ENCODE assay signal across 15 mouse cellular contexts in genomic region chr12:100696621-100697020, GRCm38 (mm10). TPM values are rescaled to one million over a fixed set of nuclear protein-coding genes. Genes with fewer than 3 reads are reported as not detected.
DNase-seq lines count a peak whose midpoint lies in the region; ATAC-seq lines count a peak whose summit lies in the region.
"Had no signal": no experiment of that assay in that cellular context is flagged by ENCODE, and none has a peak within 500 bp of the region (broad histone marks: within the 10 kb centered on the region; RNA-seq: fewer than 3 reads in every experiment).

No protein-coding gene starts in this region.

- no peaks in the 10 kb centered on the region for H3K36me3 ChIP-seq in heart, embryonic 12.5 days
- H3K36me3 ChIP-seq: heart, embryonic 10.5 days; limb, embryonic 10.5 days had no signal

- peak; percentile 27 for DNase-seq in embryo, embryonic 10 days (ENCODE audit: low spot score)
- no peak for DNase-seq in embryo, embryonic 9.5 days (ENCODE audit: extremely low spot score)
- DNase-seq in layer of hippocampus, adult 8-10 months (ENCODE audit: low spot score in 2 of 2) = peak; percentile 18 to 23
- DNase-seq in layer of hippocampus, adult 9-10 months (ENCODE audit: low spot score) = no peak
- peak; percentile 64 to 68 for DNase-seq in cerebellum, postnatal 36 days
- DNase-seq in heart, adult 8-10 months (ENCODE audit: low spot score) = no peak
- DNase-seq: adrenal gland, postnatal 14 days; kidney, adult 8-10 months had no signal

- peak; percentile 90 for ATAC-seq in cerebellum, adult (ENCODE audit: insufficient number of reproducible peaks, low FRiP score, low TSS enrichment)
- ATAC-seq in heart, embryonic 12.5 days (ENCODE audit: insufficient number of reproducible peaks, low FRiP score) = no peak

- H3K27ac ChIP-seq in heart, embryonic 12.5 days (ENCODE audit: poor library complexity, severe bottlenecking) = no peak overlapping the region
- H3K27ac ChIP-seq: heart, embryonic 10.5 days; limb, embryonic 10.5 days; liver, embryonic 14.5 days; macrophage had no signal

- peaks cover 12% of the 10 kb centered on the region for H3K4me1 ChIP-seq in heart, embryonic 12.5 days (replicated peaks)

- H3K27me3 ChIP-seq in heart, embryonic 12.5 days (replicated peaks) = no peaks in the 10 kb centered on the region

- H3K4me2 ChIP-seq in heart, embryonic 12.5 days = no peak overlapping the region

- no peak overlapping the region for H3K4me3 ChIP-seq in heart, embryonic 12.5 days
- H3K4me3 ChIP-seq: erythroblast, embryonic 14.5 days; heart, embryonic 10.5 days; limb, embryonic 10.5 days had no signal

- no peak overlapping the region for H3K9ac ChIP-seq in heart, embryonic 12.5 days
- H3K9ac ChIP-seq: liver, embryonic 14.5 days had no signal

- WGBS in heart, embryonic 12.5 days = 47% methylated on average over 4 of the region's 4 CpGs

- H3K9me3 ChIP-seq in heart, embryonic 12.5 days (replicated peaks) = no peaks in the 10 kb centered on the region
- H3K9me3 ChIP-seq: heart, embryonic 10.5 days; limb, embryonic 10.5 days had no signal

RNA-seq across cellular contexts. Expression of gene Rps6ka5, which starts 30.2 kb away (rescaled TPM):
- total RNA-seq in layer of hippocampus, adult 8-10 months (2022) = 10 to 100 TPM; 25.7 to 28.7 (median 27.5) TPM
- total RNA-seq in heart, adult 8-10 months (2022) = 10 to 100 TPM in 3 of 4 experiments, 1 to 10 TPM in 1; 9.9 to 14.3 (median 12.0) TPM
- 5.4 and 6.0 TPM in 2 replicates for polyA plus RNA-seq in heart, embryonic 12.5 days (2016; fragmentation: Nextera tagmentation; extraction: Ambion mirVana)

Comparison
In these comparisons a context has a peak if more than half of its experiments do, and no peak if none do; other contexts are left out.
1. DNase-seq: peak in embryo, embryonic 10 days (single experiment), layer of hippocampus, adult 8-10 months (2 of 2) and cerebellum, postnatal 36 days (2 of 2); none in embryo, embryonic 9.5 days (single experiment), layer of hippocampus, adult 9-10 months (single experiment) and heart, adult 8-10 months (single experiment).